Mouse (Mus musculus): ENCODE measurements around the gene Mvb12b. TPM values are rescaled to one million over a fixed set of nuclear protein-coding genes. Genes with fewer than 3 reads are reported as not detected.

The Mvb12b gene
- total and polyA plus RNA-seq, 3 experiments, result 22.8 to 23.3 TPM; not detected in 1

- no peak for TF ChIP-seq TCF12 (IDR thresholded peaks at IDR 0.05; ENCODE audit: low read depth, low read length)
- no peak for TF ChIP-seq RAD21 (IDR thresholded peaks at IDR 0.05; ENCODE audit: low read depth, low read length)
- no peak for TF ChIP-seq ZC3H11A (IDR thresholded peaks at IDR 0.05; ENCODE audit: low read depth, low read length)
- no peak for TF ChIP-seq POLR2AphosphoS2 (IDR thresholded peaks at IDR 0.05; ENCODE audit: low read length)
- no peak for TF ChIP-seq KAT2A (conservative IDR thresholded peaks at IDR 0.05; ENCODE audit: low read depth, low read length)
- TF ChIP-seq POLR2A (IDR thresholded peaks at IDR 0.05; ENCODE audit: control insufficient read depth in 1 of 2, insufficient read depth in 1 of 2, low read depth in 1 of 2, low read length in 2 of 2, poor library complexity in 1 of 2), result no peak
- TF ChIP-seq GATA1 (IDR thresholded peaks at IDR 0.05; ENCODE audit: low read depth, low read length), result no peak
- TF ChIP-seq MYB (IDR thresholded peaks at IDR 0.05; ENCODE audit: low read depth, low read length), result no peak
- TF ChIP-seq MXI1 (IDR thresholded peaks at IDR 0.05; ENCODE audit: low read depth, low read length), result no peak
- no peak for TF ChIP-seq ZNF384 (IDR thresholded peaks at IDR 0.05; ENCODE audit: low read depth, low read length)
- no peak for TF ChIP-seq EP300 (IDR thresholded peaks at IDR 0.05; ENCODE audit: low read depth in 1 of 2, low read length in 2 of 2)
- TF ChIP-seq MAX (IDR thresholded peaks at IDR 0.05; ENCODE audit: low read length), result no peak
- no peak for TF ChIP-seq CTCF (IDR thresholded peaks at IDR 0.05 in 2 of 3, conservative IDR thresholded peaks at IDR 0.05 in 1 of 3; ENCODE audit: control insufficient read depth in 1 of 3, insufficient read depth in 1 of 3, low read depth in 2 of 3, low read length in 3 of 3, poor library complexity in 1 of 3, severe bottlenecking in 1 of 3)
- no peak for TF ChIP-seq USF2 (IDR thresholded peaks at IDR 0.05; ENCODE audit: borderline replicate concordance in 1 of 2, insufficient read depth in 1 of 2, low read depth in 1 of 2, low read length in 2 of 2)
- no peak for TF ChIP-seq CHD1 (IDR thresholded peaks at IDR 0.05; ENCODE audit: low read depth, low read length)
- TF ChIP-seq MAZ (IDR thresholded peaks at IDR 0.05; ENCODE audit: low read depth, low read length), result no peak
- TF ChIP-seq MYC (IDR thresholded peaks at IDR 0.05; ENCODE audit: low read depth, low read length), result no peak
- TF ChIP-seq POLR2AphosphoS5 (IDR thresholded peaks at IDR 0.05; ENCODE audit: borderline replicate concordance, low read depth, low read length), result no peak
- Histone ChIP-seq H3K9ac (ENCODE audit: control insufficient read depth, low read depth, low read length, poor library complexity, severe bottlenecking) (no peak overlapping the region), H3K4me3 (ENCODE audit: control insufficient read depth in 1 of 2, insufficient read depth in 1 of 2, low read depth in 2 of 2, low read length in 2 of 2) (no peak overlapping the region), H3K79me2 (ENCODE audit: control insufficient read depth, insufficient read depth, low read length, poor library complexity) (no peaks in the 10 kb centered on the region), H3K27me3 (ENCODE audit: control insufficient read depth in 1 of 2, insufficient read depth in 2 of 2, low read length in 2 of 2) (no peaks in the 10 kb centered on the region), H3K4me1 (ENCODE audit: control insufficient read depth in 1 of 2, insufficient read depth in 2 of 2, low read length in 2 of 2) (no peaks in the 10 kb centered on the region), H3K27ac (ENCODE audit: control insufficient read depth, low read depth, low read length) (no peak overlapping the region), H3K9me3 (replicated peaks; ENCODE audit: insufficient read depth, low read length) (no peaks in the 10 kb centered on the region), H3K36me3 (ENCODE audit: control insufficient read depth in 1 of 2, insufficient read depth in 2 of 2, low read length in 2 of 2) (no peaks in the 10 kb centered on the region)
- DNase-seq (ENCODE audit: low read depth, low spot score), result no peak
Observed at GRCm38 (mm10) chr2:33794483-33794882, 93.3 kb downstream of the Mvb12b start.

DNA sequence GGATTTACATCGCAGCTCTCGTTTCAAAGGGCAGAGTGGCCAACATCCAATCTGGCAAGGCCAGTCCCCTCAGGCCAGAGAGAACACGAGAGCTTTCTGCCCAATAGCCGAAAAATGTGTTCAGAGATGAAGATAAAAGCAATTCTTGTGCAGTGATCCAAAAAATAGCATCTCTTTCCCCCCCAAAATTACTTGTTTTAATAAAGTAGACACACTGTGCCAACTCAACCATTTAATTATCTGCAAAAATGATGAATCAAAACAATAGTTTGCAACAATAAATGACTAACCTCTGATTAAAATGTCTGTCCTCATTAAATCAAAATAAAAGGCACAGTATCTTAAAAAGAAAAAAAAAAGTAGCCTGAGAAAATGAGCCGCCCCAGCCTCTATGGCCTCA is 97.4 kb downstream of the Mvb12b start:
- Histone ChIP-seq H3K9ac (ENCODE audit: control insufficient read depth, low read depth, low read length, poor library complexity, severe bottlenecking) (no peak overlapping the region), H3K36me3 (ENCODE audit: control insufficient read depth in 1 of 2, insufficient read depth in 2 of 2, low read length in 2 of 2) (no peaks in the 10 kb centered on the region), H3K4me1 (ENCODE audit: control insufficient read depth in 1 of 2, insufficient read depth in 2 of 2, low read length in 2 of 2) (no peaks in the 10 kb centered on the region), H3K4me3 (ENCODE audit: control insufficient read depth in 1 of 2, insufficient read depth in 1 of 2, low read depth in 2 of 2, low read length in 2 of 2) (no peak overlapping the region), H3K27me3 (ENCODE audit: control insufficient read depth in 1 of 2, insufficient read depth in 2 of 2, low read length in 2 of 2) (no peaks in the 10 kb centered on the region), H3K79me2 (ENCODE audit: control insufficient read depth, insufficient read depth, low read length, poor library complexity) (no peaks in the 10 kb centered on the region), H3K9me3 (replicated peaks; ENCODE audit: insufficient read depth, low read length) (no peaks in the 10 kb centered on the region), H3K27ac (ENCODE audit: control insufficient read depth, low read depth, low read length) (no peak overlapping the region)
- TF ChIP-seq ZC3H11A (IDR thresholded peaks at IDR 0.05; ENCODE audit: low read depth, low read length), result no peak
- TF ChIP-seq POLR2A (IDR thresholded peaks at IDR 0.05; ENCODE audit: control insufficient read depth in 1 of 2, insufficient read depth in 1 of 2, low read depth in 1 of 2, low read length in 2 of 2, poor library complexity in 1 of 2), result no peak
- TF ChIP-seq E2F4 (IDR thresholded peaks at IDR 0.05; ENCODE audit: borderline replicate concordance, low read depth, low read length), result no peak
- TF ChIP-seq ELF1 (IDR thresholded peaks at IDR 0.05; ENCODE audit: low read depth, low read length), result no peak
- TF ChIP-seq ZMIZ1 (IDR thresholded peaks at IDR 0.05; ENCODE audit: low read depth, low read length), result no peak
- TF ChIP-seq MYB (IDR thresholded peaks at IDR 0.05; ENCODE audit: low read depth, low read length), result no peak
- TF ChIP-seq TAL1 (IDR thresholded peaks at IDR 0.05; ENCODE audit: low read length), result no peak
- no peak for TF ChIP-seq BHLHE40 (IDR thresholded peaks at IDR 0.05; ENCODE audit: borderline replicate concordance, low read depth, low read length)
- no peak for TF ChIP-seq POLR2AphosphoS2 (IDR thresholded peaks at IDR 0.05; ENCODE audit: low read length)
- DNase-seq (ENCODE audit: low read depth, low spot score), result no peak

Measured in MEL (cell line).